19 mouse cellular contexts compared by ENCODE assay signal in the genomic region with DNA sequence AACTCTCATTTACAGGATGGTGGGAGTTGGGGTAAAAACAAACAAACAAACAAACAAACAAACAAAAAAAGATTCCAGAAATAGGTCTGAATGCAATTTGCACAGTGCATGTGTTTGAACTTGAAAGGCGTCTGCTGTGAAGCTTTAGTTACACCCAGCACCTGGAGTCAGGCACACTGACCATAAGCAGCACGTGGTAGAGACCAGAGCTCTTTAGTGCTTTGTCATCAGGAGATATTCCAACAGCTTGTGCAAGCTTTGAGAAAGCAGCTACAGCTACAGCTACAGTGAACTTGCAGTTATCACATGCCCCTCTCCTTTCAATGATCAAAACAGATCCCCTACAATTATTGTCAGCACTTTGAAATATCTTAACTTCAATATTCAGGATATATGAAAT.
DNase-seq lines count a peak whose midpoint lies in the region; TF ChIP-seq lines count a peak whose summit lies in the region.
"Had no signal": no experiment of that assay in that cellular context is flagged by ENCODE, and none has a peak within 500 bp of the region (broad histone marks: within the 10 kb centered on the region; RNA-seq: fewer than 3 reads in every experiment).

No protein-coding gene starts in this region.

- peak overlapping the region; percentile 62 for H3K27ac ChIP-seq in embryonic fibroblast, embryonic 13.5 days (ENCODE audit: insufficient read depth, low read length)
- H3K27ac ChIP-seq: embryonic facial prominence, embryonic 13.5 days; embryonic facial prominence, embryonic 15.5 days; forebrain, embryonic 13.5 days; forebrain, embryonic 15.5 days had no signal

- H3ac ChIP-seq in C2C12 (ENCODE audit: control insufficient read depth, insufficient read length, low read depth) = no peak overlapping the region

- DNase-seq in adrenal gland, postnatal 10 days = no peak
- DNase-seq in spleen, postnatal 14 days (ENCODE audit: low spot score in 2 of 2) = no peak
- DNase-seq in gastrocnemius, postnatal 4 days (ENCODE audit: low spot score in 2 of 2) = no peak
- DNase-seq: adrenal gland, adult 8-10 months; adrenal gland, postnatal 25 days; B cell, adult 2 months; cerebellum, adult 11 months; cerebellum, adult 18-20 months; cerebellum, adult 8-10 months; cerebellum, postnatal 10 days; cerebellum, postnatal 25 days; forebrain, postnatal 0 days had no signal

- H3K4me1 ChIP-seq in embryonic fibroblast, embryonic 13.5 days (ENCODE audit: control insufficient read depth, insufficient read depth, low read length) = peaks cover 7% of the 10 kb centered on the region
- H3K4me1 ChIP-seq: embryonic facial prominence, embryonic 13.5 days; embryonic facial prominence, embryonic 15.5 days; forebrain, embryonic 13.5 days; forebrain, embryonic 15.5 days had no signal

- no peak overlapping the region for H3K4me3 ChIP-seq in C2C12 (ENCODE audit: insufficient read depth, poor library complexity, severe bottlenecking)
- H3K4me3 ChIP-seq in embryonic fibroblast, embryonic 13.5 days (ENCODE audit: insufficient read depth, low read length) = no peak overlapping the region
- H3K4me3 ChIP-seq: embryonic facial prominence, embryonic 13.5 days; embryonic facial prominence, embryonic 15.5 days; forebrain, embryonic 13.5 days; forebrain, embryonic 15.5 days had no signal

- H3K79me2 ChIP-seq in C2C12 (ENCODE audit: control insufficient read depth, insufficient read depth) = no peaks in the 10 kb centered on the region

- no peaks in the 10 kb centered on the region for H3K79me3 ChIP-seq in C2C12 (ENCODE audit: low read depth)

- no peak for TF ChIP-seq CTCF in C2C12 (IDR thresholded peaks at IDR 0.05; ENCODE audit: control insufficient read depth, insufficient read depth, insufficient read length)
- no peak for TF ChIP-seq CTCF in embryonic fibroblast, embryonic 13.5 days (IDR thresholded peaks at IDR 0.05; ENCODE audit: borderline replicate concordance, insufficient read depth, low read length)

- H3K36me3 ChIP-seq in C2C12 (ENCODE audit: control insufficient read depth, insufficient read depth) = no peaks in the 10 kb centered on the region
- H3K36me3 ChIP-seq: embryonic facial prominence, embryonic 13.5 days; embryonic facial prominence, embryonic 15.5 days; forebrain, embryonic 15.5 days had no signal

- TF ChIP-seq POLR2A in embryonic fibroblast, embryonic 13.5 days (IDR thresholded peaks at IDR 0.05; ENCODE audit: low read depth, low read length) = no peak

- H3K27me3 ChIP-seq in C2C12 (ENCODE audit: control insufficient read depth, insufficient read depth, insufficient read length) = no peaks in the 10 kb centered on the region
- H3K27me3 ChIP-seq: embryonic facial prominence, embryonic 13.5 days; embryonic facial prominence, embryonic 15.5 days; forebrain, embryonic 13.5 days; forebrain, embryonic 15.5 days; Patski had no signal

TF ChIP-seq in C2C12, 6 proteins besides CTCF, POLR2A, EP300 and RAD21:
- TF ChIP-seq CEBPB (IDR thresholded peaks at IDR 0.05; ENCODE audit: low read depth) = peak; percentile 38
- no peak for TF ChIP-seq MYOG (IDR thresholded peaks at IDR 0.05; ENCODE audit: control insufficient read depth, extremely low read depth, insufficient read length)
- no peak for TF ChIP-seq FOSL1 (IDR thresholded peaks at IDR 0.05; ENCODE audit: insufficient read depth, low read length, poor library complexity, severe bottlenecking)
- TF ChIP-seq MAX (IDR thresholded peaks at IDR 0.05) = peak; percentile 71
